8 mouse cellular contexts compared by ENCODE assay signal in the genomic region with DNA sequence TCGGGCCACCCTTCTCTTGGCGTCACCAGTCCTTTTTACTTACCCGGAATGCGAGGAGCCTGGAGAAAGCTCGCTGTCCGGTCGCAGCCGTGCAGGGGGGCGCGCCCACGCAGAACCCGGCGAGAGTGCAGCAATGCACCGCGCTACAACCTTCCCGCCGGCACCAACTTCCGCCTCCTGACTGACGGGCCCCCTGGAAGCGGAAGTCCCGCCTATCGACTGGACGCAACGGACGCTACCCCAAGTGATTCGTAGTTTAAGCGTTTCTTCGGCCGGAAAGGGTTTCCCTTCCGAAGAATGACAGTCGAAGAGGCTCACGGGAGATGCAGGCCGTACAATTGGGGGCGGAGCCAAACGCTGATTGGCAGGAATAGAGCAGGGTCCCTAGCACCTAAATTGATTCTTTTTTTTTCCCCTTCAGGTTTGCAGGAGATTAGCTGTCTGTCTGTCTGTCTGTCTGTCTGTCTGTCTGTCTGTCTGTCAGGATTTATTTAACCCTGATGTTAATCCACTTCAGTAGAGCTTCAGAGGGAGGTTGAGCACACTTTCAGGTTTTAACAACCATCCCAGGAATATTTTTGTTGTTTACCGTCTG. TPM values are rescaled to one million over a fixed set of nuclear protein-coding genes. Genes with fewer than 3 reads are reported as not detected.
A peak's percentile ranks its signal among the peaks of the same experiment; 100 is the strongest.
DNase-seq lines count a peak whose midpoint lies in the region; ATAC-seq and TF ChIP-seq lines count a peak whose summit lies in the region.

No protein-coding gene starts in this region.

- peak overlapping the region; percentile 74 for H3K4me2 ChIP-seq in embryonic facial prominence, embryonic 15.5 days (replicated peaks)
- peak overlapping the region; percentile 69 for H3K4me2 ChIP-seq in kidney, embryonic 14.5 days (replicated peaks; ENCODE audit: low read depth, low read length)
- peak overlapping the region; percentile 72 for H3K4me2 ChIP-seq in limb, embryonic 15.5 days

- no peaks in the 10 kb centered on the region; the same call in 1 of the 2 replicates for H3K4me1 ChIP-seq in bone marrow, adult 2 months (ENCODE audit: control insufficient read depth, insufficient read depth, low read length)
- peaks cover 6% of the 10 kb centered on the region for H3K4me1 ChIP-seq in embryonic facial prominence, embryonic 15.5 days
- H3K4me1 ChIP-seq in kidney, embryonic 14.5 days (ENCODE audit: control insufficient read depth, insufficient read depth, low read length): no peaks in the 10 kb centered on the region
- H3K4me1 ChIP-seq in limb, embryonic 15.5 days: peaks cover 14% of the 10 kb centered on the region

- H3K27ac ChIP-seq in bone marrow, adult 2 months (ENCODE audit: control insufficient read depth, insufficient read depth, low read depth, low read length, poor library complexity): peak overlapping the region; percentile 54
- H3K27ac ChIP-seq in embryonic facial prominence, embryonic 15.5 days (replicated peaks): peak overlapping the region; percentile 44
- peak overlapping the region; percentile 70 for H3K27ac ChIP-seq in kidney, embryonic 14.5 days (ENCODE audit: low read depth, low read length)
- H3K27ac ChIP-seq in limb, embryonic 15.5 days: peak overlapping the region; percentile 64; the same call in 1 of the 2 replicates

- WGBS in bone marrow, adult 2 months: 1% methylated on average over 36 of the region's 36 CpGs
- WGBS in embryonic facial prominence, embryonic 15.5 days: under 1% methylated on average over 36 of the region's 36 CpGs
- 2% methylated on average over 36 of the region's 36 CpGs for WGBS in kidney, embryonic 14.5 days
- under 1% methylated on average over 35 of the region's 36 CpGs for WGBS in limb, embryonic 15.5 days

- no peak for TF ChIP-seq CTCF in bone marrow, adult 2 months (IDR thresholded peaks at IDR 0.05; ENCODE audit: control insufficient read depth, insufficient read depth, low read length)

- peak; percentile 96 for ATAC-seq in embryonic facial prominence, embryonic 15.5 days (ENCODE audit: insufficient number of reproducible peaks, low FRiP score, low TSS enrichment, low read depth)
- ATAC-seq in kidney, embryonic 14.5 days (ENCODE audit: low FRiP score, low TSS enrichment): peak; percentile 98
- peak; percentile 95 for ATAC-seq in limb, embryonic 15.5 days (ENCODE audit: insufficient number of reproducible peaks, low FRiP score, low TSS enrichment, low read depth)

- H3K27me3 ChIP-seq in embryonic facial prominence, embryonic 15.5 days: no peaks in the 10 kb centered on the region
- H3K27me3 ChIP-seq in kidney, embryonic 14.5 days (ENCODE audit: control insufficient read depth, insufficient read depth, low read length): no peaks in the 10 kb centered on the region
- no peaks in the 10 kb centered on the region for H3K27me3 ChIP-seq in limb, embryonic 15.5 days

- peak; percentile 99 for DNase-seq in 416B (ENCODE audit: low read depth)
- DNase-seq in heart, adult 9 months (ENCODE audit: low spot score in 2 of 2): peak; percentile 97
- DNase-seq in monocyte, adult 2 months (ENCODE audit: low read depth in 1 of 2, low spot score in 2 of 2): peak; percentile 88 to 91
- DNase-seq in spleen, postnatal 36 days (ENCODE audit: low spot score in 2 of 2): peak; percentile 97

- peak overlapping the region; percentile 82 for H3K9ac ChIP-seq in embryonic facial prominence, embryonic 15.5 days
- H3K9ac ChIP-seq in kidney, embryonic 14.5 days (ENCODE audit: low read depth, low read length): peak overlapping the region; percentile 66
- H3K9ac ChIP-seq in limb, embryonic 15.5 days: peak overlapping the region; percentile 65

- H3K4me3 ChIP-seq in bone marrow, adult 2 months (replicated peaks; ENCODE audit: control insufficient read depth, low read depth, low read length): peak overlapping the region; percentile 90
- peak overlapping the region; percentile 99 for H3K4me3 ChIP-seq in embryonic facial prominence, embryonic 15.5 days (replicated peaks)
- H3K4me3 ChIP-seq in kidney, embryonic 14.5 days (ENCODE audit: low read length): peak overlapping the region; percentile 77
- H3K4me3 ChIP-seq in limb, embryonic 15.5 days: peak overlapping the region; percentile 87

- TF ChIP-seq POLR2A in bone marrow, adult 2 months (IDR thresholded peaks at IDR 0.05; ENCODE audit: borderline replicate concordance, control insufficient read depth, low read depth, low read length): peak; percentile 51; the same call in 1 of the 2 replicates

- no peaks in the 10 kb centered on the region for H3K36me3 ChIP-seq in embryonic facial prominence, embryonic 15.5 days
- peaks cover 2% of the 10 kb centered on the region; the same call in 1 of the 2 replicates for H3K36me3 ChIP-seq in kidney, embryonic 14.5 days (ENCODE audit: control insufficient read depth, insufficient read depth, low read length)
- H3K36me3 ChIP-seq in limb, embryonic 15.5 days: 0 out of 2 replicates have a peak, but pooled peaks cover 3% of the 10 kb centered on the region

- H3K9me3 ChIP-seq in embryonic facial prominence, embryonic 15.5 days (replicated peaks): no peaks in the 10 kb centered on the region
- no peaks in the 10 kb centered on the region for H3K9me3 ChIP-seq in kidney, embryonic 14.5 days (ENCODE audit: control insufficient read depth, low read length)
- no peaks in the 10 kb centered on the region for H3K9me3 ChIP-seq in limb, embryonic 15.5 days

RNA-seq across cellular contexts. Expression of a gene that starts 17.6 kb away (rescaled TPM):
- polyA plus RNA-seq in bone marrow, adult 2 months (2011; ENCODE audit: insufficient read depth, insufficient read length, low replicate concordance, missing spikeins): 10.7 and 27.6 TPM in 2 replicates
- polyA plus RNA-seq in embryonic facial prominence, embryonic 15.5 days (2015; fragmentation: Nextera tagmentation; extraction: Ambion mirVana): 43.8 and 45.8 TPM in 2 replicates
- polyA plus RNA-seq in kidney, embryonic 14.5 days (2014; fragmentation: Nextera tagmentation; extraction: Ambion mirVana): 55.5 and 69.3 TPM in 2 replicates
- polyA plus RNA-seq in limb, embryonic 15.5 days (2015; fragmentation: Nextera tagmentation; extraction: Ambion mirVana): 38.7 and 43.6 TPM in 2 replicates

RNA-seq across cellular contexts. Expression of a gene that starts 21.9 kb away (rescaled TPM):
- polyA plus RNA-seq in bone marrow, adult 2 months (2011; ENCODE audit: insufficient read depth, insufficient read length, low replicate concordance, missing spikeins): 19.7 and 24.2 TPM in 2 replicates
- polyA plus RNA-seq in embryonic facial prominence, embryonic 15.5 days (2015; fragmentation: Nextera tagmentation; extraction: Ambion mirVana): 10.3 and 11.1 TPM in 2 replicates
- 7.9 and 12.1 TPM in 2 replicates for polyA plus RNA-seq in kidney, embryonic 14.5 days (2014; fragmentation: Nextera tagmentation; extraction: Ambion mirVana)
- 7.5 and 9.3 TPM in 2 replicates for polyA plus RNA-seq in limb, embryonic 15.5 days (2015; fragmentation: Nextera tagmentation; extraction: Ambion mirVana)

Comparison
In these comparisons a context has a peak if more than half of its experiments do, and no peak if none do; other contexts are left out.
1. Peak in every context shown above with its lines: DNase-seq, ATAC-seq, H3K4me3 ChIP-seq and H3K27ac ChIP-seq.